Mouse (Mus musculus): ENCODE data around the gene Stip1.
A peak's percentile ranks its signal among the peaks of the same experiment; 100 is the strongest.
"Not testable (repeated sequence)": the region's sequence is repeated elsewhere in the genome, so short reads cannot be mapped to it uniquely, and the experiment has no call there.

Stip1 gene

GRCm38 (mm10) chr19:7039841-7040636 is at the start of gene Stip1:
Gene Stip1 (minus strand): TSS chr19:7039967.
- peak; percentile 94 to 98 for DNase-seq

GRCm38 (mm10) chr19:7089050-7089449 is 49.3 kb upstream of the Stip1 start:
- no peak for DNase-seq

- DNase-seq = no peak
These were observed 48.8 kb upstream of the Stip1 start for GRCm38 (mm10) chr19:7088558-7088957.

GRCm38 (mm10) chr19:7084734-7085133 is 45.0 kb upstream of the Stip1 start:
- DNase-seq = no peak

- no peak for DNase-seq
These were observed 43.4 kb upstream of the Stip1 start for GRCm38 (mm10) chr19:7083035-7083794.

GRCm38 (mm10) chr19:7081516-7082266 is 41.9 kb upstream of the Stip1 start:
- DNase-seq = no peak

GRCm38 (mm10) chr19:7078271-7078670 is 38.5 kb upstream of the Stip1 start:
- no peak for DNase-seq

GRCm38 (mm10) chr19:7077666-7078065 is 37.9 kb upstream of the Stip1 start:
- no peak for DNase-seq

- not testable (repeated sequence) for DNase-seq
These were observed 35.6 kb upstream of the Stip1 start for GRCm38 (mm10) chr19:7075336-7075735.

- DNase-seq = no peak
These were observed 34.4 kb upstream of the Stip1 start for GRCm38 (mm10) chr19:7073997-7074781.

GRCm38 (mm10) chr19:7072221-7072620 is 32.5 kb upstream of the Stip1 start:
- DNase-seq = no peak

GRCm38 (mm10) chr19:7070775-7071174 is 31.0 kb upstream of the Stip1 start:
- no peak for DNase-seq

- no peak for DNase-seq
These were observed 30.3 kb upstream of the Stip1 start for GRCm38 (mm10) chr19:7069781-7070763.

GRCm38 (mm10) chr19:7068661-7069531 is 29.1 kb upstream of the Stip1 start:
- no peak for DNase-seq

- DNase-seq = peak; percentile 46 to 81
These were observed 28.4 kb upstream of the Stip1 start for GRCm38 (mm10) chr19:7068136-7068535.

- DNase-seq = no peak
These were observed 27.7 kb upstream of the Stip1 start for GRCm38 (mm10) chr19:7067344-7068050.

- DNase-seq = no peak
These were observed 27.1 kb upstream of the Stip1 start for GRCm38 (mm10) chr19:7066828-7067342.

GRCm38 (mm10) chr19:7066034-7066827 is 26.5 kb upstream of the Stip1 start:
- peak in 1 of 2 experiments; percentile 13 for DNase-seq
